Mouse (Mus musculus) hindbrain, embryonic 15.5 days (tissue): ENCODE measurements around the gene Pilra. TPM values are rescaled to one million over a fixed set of nuclear protein-coding genes. Genes with fewer than 3 reads are reported as not detected.

Source experiments
- ATAC-seq: fragments of 200-750 bp; cut with Nextera tagmentation; 2 replicates; pipeline ENCODE4 v1.8.0; 2017; ENCODE audit warnings: low read depth, moderate number of reproducible peaks, moderate TSS enrichment; ENCODE audit not compliant: low FRiP score
- H3K27ac ChIP-seq: fragments of 300-500 bp; sonication (generic); replicated peaks from 2 replicates; pipeline ENCODE4 v1.5.1; 2015; ENCODE audit warnings: mild to moderate bottlenecking, inconsistent platforms
- H3K27me3 ChIP-seq: fragments of 300-500 bp; sonication (generic); 2 replicates; pipeline ENCODE4 v1.6.1; 2015; ENCODE audit warnings: control low read depth, inconsistent platforms
- H3K36me3 ChIP-seq: fragments of 300-500 bp; sonication (generic); 2 replicates; pipeline ENCODE4 v1.6.1; 2015; ENCODE audit warnings: control low read depth, inconsistent platforms
- H3K4me1 ChIP-seq: fragments of 300-500 bp; sonication (generic); replicated peaks from 2 replicates; pipeline ENCODE4 v1.6.1; 2015; ENCODE audit warnings: control low read depth, inconsistent platforms
- H3K4me2 ChIP-seq: fragments of 300-500 bp; sonication (generic); 2 replicates; pipeline ENCODE4 v1.6.1; 2015; ENCODE audit warnings: moderate library complexity, mild to moderate bottlenecking, inconsistent platforms
- H3K4me3 ChIP-seq: fragments of 300-500 bp; sonication (generic); 2 replicates; pipeline ENCODE4 v1.5.1; 2015; ENCODE audit warnings: mild to moderate bottlenecking, inconsistent platforms
- H3K9ac ChIP-seq: fragments of 300-500 bp; sonication (generic); 2 replicates; pipeline ENCODE4 v1.6.1; 2015; ENCODE audit warnings: inconsistent platforms
- H3K9me3 ChIP-seq: fragments of 300-500 bp; sonication (generic); 2 replicates; pipeline ENCODE4 v1.6.1; 2016; ENCODE audit warnings: control low read depth, inconsistent platforms
- polyA plus RNA-seq: library from polyadenylated mRNA; unstranded; fragments of >200 nt; fragmentation: Nextera tagmentation; extraction: Ambion mirVana; gene quantifications from 2 replicates; pipeline ENCODE4 v1.2.1, GENCODE M21; 2015

The Pilra gene
- polyA plus RNA-seq, 1 experiment from 2014 or later: 0.21 TPM

DNA sequence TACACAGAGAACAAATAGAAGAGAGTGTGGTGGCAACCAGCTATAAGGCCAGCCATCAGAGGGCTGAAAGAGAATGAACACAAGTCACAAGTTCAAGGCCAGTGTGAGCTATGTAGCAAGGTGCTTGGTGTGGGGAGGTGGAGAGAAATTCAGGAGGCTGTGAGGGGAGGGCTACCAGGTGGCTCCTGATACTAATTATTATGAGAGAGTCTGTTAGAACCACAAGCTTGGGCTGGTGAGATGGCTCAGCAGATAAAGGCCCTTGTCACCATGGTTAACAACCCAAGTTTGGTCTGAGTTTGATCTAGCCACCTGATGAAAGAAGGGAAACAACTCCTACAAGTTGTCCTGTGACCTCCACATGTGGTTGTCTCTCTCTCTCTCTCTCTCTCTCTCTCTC lies 63.3 kb downstream of the Pilra start:
- H3K9me3 ChIP-seq: no peaks in the 10 kb centered on the region
- no peak overlapping the region for H3K4me2 ChIP-seq
- no peaks in the 10 kb centered on the region for H3K27me3 ChIP-seq
- no peak overlapping the region for H3K27ac ChIP-seq
- H3K36me3 ChIP-seq: no peaks in the 10 kb centered on the region
- H3K9ac ChIP-seq: no peak overlapping the region
- H3K4me3 ChIP-seq: no peak overlapping the region
- no peak for ATAC-seq
- peaks cover 6% of the 10 kb centered on the region; the same call in 1 of the 2 replicates for H3K4me1 ChIP-seq

Other genes with a start within 250 kb of the Pilra start
- 59.7 and 73.5 TPM in 2 replicates for gene Mospd3, start 235.2 kb downstream of the Pilra start, polyA plus RNA-seq
- 16.6 and 19.4 TPM in 2 replicates for gene Pcolce, start 222.5 kb downstream of the Pilra start, polyA plus RNA-seq
- gene Fbxo24, start 207.3 kb downstream of the Pilra start, polyA plus RNA-seq: 0.12 and 0.31 TPM in 2 replicates
- gene Lrch4, start 207.2 kb downstream of the Pilra start, polyA plus RNA-seq: 17.2 and 18.2 TPM in 2 replicates
- gene Gm20605, start 207.1 kb downstream of the Pilra start, polyA plus RNA-seq: 7.4 and 9.2 TPM in 2 replicates
- gene Sap25, start 194.9 kb downstream of the Pilra start, polyA plus RNA-seq: 5.5 and 6.1 TPM in 2 replicates
- gene Irs3, start 190.6 kb downstream of the Pilra start, polyA plus RNA-seq: 0.09 and 0.12 TPM in 2 replicates
- gene Agfg2, start 151.6 kb downstream of the Pilra start, polyA plus RNA-seq: 20.2 and 20.3 TPM in 2 replicates
- gene Nyap1, start 94.7 kb downstream of the Pilra start, polyA plus RNA-seq: 44.1 and 48.5 TPM in 2 replicates
- 84.5 and 88.6 TPM in 2 replicates for gene Tsc22d4, start 90.6 kb downstream of the Pilra start, polyA plus RNA-seq
- gene Ppp1r35, start 57.4 kb downstream of the Pilra start, polyA plus RNA-seq: 43.4 and 44.7 TPM in 2 replicates
- gene Mepce, start 48.6 kb downstream of the Pilra start, polyA plus RNA-seq: 9.7 and 11.0 TPM in 2 replicates
- gene Zcwpw1, start 48.5 kb downstream of the Pilra start, polyA plus RNA-seq: 11.9 and 12.8 TPM in 2 replicates
- not detected in 2 replicates for gene Pilrb1, start 21.8 kb upstream of the Pilra start, polyA plus RNA-seq
- not detected in 2 replicates for gene Pilrb2, start 35.5 kb upstream of the Pilra start, polyA plus RNA-seq
- gene Cyp3a13, start 85.3 kb upstream of the Pilra start, polyA plus RNA-seq: not detected in 2 replicates
- gene Gjc3, start 126.8 kb upstream of the Pilra start, polyA plus RNA-seq: 1.3 and 1.7 TPM in 2 replicates
- gene Azgp1, start 145.2 kb upstream of the Pilra start, polyA plus RNA-seq: not detected in 2 replicates
- gene Smok3a, start 185.0 kb upstream of the Pilra start, polyA plus RNA-seq: not detected in 2 replicates
- gene Smok3b, start 185.1 kb upstream of the Pilra start, polyA plus RNA-seq: not detected in 2 replicates
- gene Smok3c, start 216.9 kb upstream of the Pilra start, polyA plus RNA-seq: not detected in 2 replicates
- 20.8 and 22.1 TPM in 2 replicates for gene Zkscan1, start 248.8 kb upstream of the Pilra start, polyA plus RNA-seq